Comparison of ENCODE assay signal across 10 mouse cellular contexts in genomic region chr3:107483290-107483689, GRCm38 (mm10). TPM values are rescaled to one million over a fixed set of nuclear protein-coding genes. Genes with fewer than 3 reads are reported as not detected.
DNase-seq lines count a peak whose midpoint lies in the region; ATAC-seq lines count a peak whose summit lies in the region.
"Had no signal": no experiment of that assay in that cellular context is flagged by ENCODE, and none has a peak within 500 bp of the region (broad histone marks: within the 10 kb centered on the region; RNA-seq: fewer than 3 reads in every experiment).

No protein-coding gene starts in this region.

- H3K27me3 ChIP-seq in heart, embryonic 14.5 days (ENCODE audit: control insufficient read depth, insufficient read depth, low read length): no peaks in the 10 kb centered on the region
- H3K27me3 ChIP-seq: Patski had no signal

- H3K9me3 ChIP-seq in heart, embryonic 14.5 days (ENCODE audit: control insufficient read depth, low read length): no peaks in the 10 kb centered on the region

- intact Hi-C loops in left cerebral cortex, postnatal 36 days (cut with DNase I): loop anchor here (5.0 kb wide), 1 partner anchor 34 kb away; the partner anchor contains the start of gene Slc6a17

- peaks cover 5 to 14% of the 10 kb centered on the region in 2 experiments for H3K4me1 ChIP-seq in heart, embryonic 14.5 days (ENCODE audit: control insufficient read depth in 2 of 2, insufficient read depth in 2 of 2, low read length in 2 of 2)

- peak; percentile 80 for ATAC-seq in heart, embryonic 14.5 days (ENCODE audit: insufficient number of reproducible peaks, insufficient read depth, low FRiP score, low read depth)
- ATAC-seq: Patski had no signal

- WGBS in heart, embryonic 14.5 days: 16% methylated on average over 11 of the region's 11 CpGs

- DNase-seq in kidney, postnatal 36 days: peak; percentile 14 to 30
- no peak for DNase-seq in kidney, adult 8-10 months
- DNase-seq in cerebellum, postnatal 10 days: peak; percentile 80 to 85
- peak; percentile 81 to 83 for DNase-seq in left cerebral cortex, postnatal 36 days (ENCODE audit: low spot score in 2 of 2)
- DNase-seq in urinary bladder, postnatal 36 days (ENCODE audit: low spot score in 2 of 2): no peak
- DNase-seq in ovary, postnatal 36 days (ENCODE audit: low spot score): no peak
- DNase-seq in liver: no peak

- H3K9ac ChIP-seq in heart, embryonic 14.5 days (ENCODE audit: low read length): no peak overlapping the region

- H3K4me2 ChIP-seq in heart, embryonic 14.5 days (ENCODE audit: low read length): no peak overlapping the region

- H3K36me3 ChIP-seq in heart, embryonic 14.5 days (ENCODE audit: control insufficient read depth, insufficient read depth, low read length): no peaks in the 10 kb centered on the region

- H3K27ac ChIP-seq in heart, embryonic 14.5 days (replicated peaks in 1 of 2; ENCODE audit: control insufficient read depth in 1 of 2, insufficient read depth in 1 of 2, low read depth in 2 of 2, low read length in 2 of 2): peak overlapping the region; percentile 48 to 67; a peak in 3 of 4 replicates

- no peak overlapping the region for H3K4me3 ChIP-seq in heart, embryonic 14.5 days (ENCODE audit: control insufficient read depth in 1 of 2, insufficient read depth in 1 of 2, low read depth in 1 of 2, low read length in 2 of 2)
- H3K4me3 ChIP-seq: myocyte had no signal

RNA-seq across cellular contexts. Expression of gene Kcnc4, which starts 23.9 kb away (rescaled TPM):
- polyA plus RNA-seq in heart, embryonic 14.5 days (2014; fragmentation: Nextera tagmentation; extraction: Ambion mirVana): 0.08 and 0.12 TPM in 2 replicates
- total RNA-seq in left cerebral cortex, postnatal 36 days (2021): 10 to 100 TPM; 65.5 to 73.0 TPM
- polyA plus RNA-seq: myocyte, Patski had no signal

RNA-seq across cellular contexts. Expression of gene Slc6a17, which starts 34.5 kb away (rescaled TPM):
- 4.5 and 5.2 TPM in 2 replicates for polyA plus RNA-seq in heart, embryonic 14.5 days (2014; fragmentation: Nextera tagmentation; extraction: Ambion mirVana)
- total RNA-seq in left cerebral cortex, postnatal 36 days (2021): 100 to 1,000 TPM; 377 to 415 TPM

Comparison
In these comparisons a context has a peak if more than half of its experiments do, and no peak if none do; other contexts are left out.
1. DNase-seq: peak in kidney, postnatal 36 days (2 of 2), cerebellum, postnatal 10 days (2 of 2) and left cerebral cortex, postnatal 36 days (2 of 2); none in kidney, adult 8-10 months (0 of 2), urinary bladder, postnatal 36 days (0 of 2), ovary, postnatal 36 days (single experiment) and liver (single experiment).